Mouse (Mus musculus): ENCODE data around the gene Dot1l. TPM values are rescaled to one million over a fixed set of nuclear protein-coding genes. Genes with fewer than 3 reads are reported as not detected.
A peak's percentile ranks its signal among the peaks of the same experiment; 100 is the strongest.

Gene Dot1l
- total RNA-seq, 2 experiments from 2014 or later: 24.6 TPM

DNA sequence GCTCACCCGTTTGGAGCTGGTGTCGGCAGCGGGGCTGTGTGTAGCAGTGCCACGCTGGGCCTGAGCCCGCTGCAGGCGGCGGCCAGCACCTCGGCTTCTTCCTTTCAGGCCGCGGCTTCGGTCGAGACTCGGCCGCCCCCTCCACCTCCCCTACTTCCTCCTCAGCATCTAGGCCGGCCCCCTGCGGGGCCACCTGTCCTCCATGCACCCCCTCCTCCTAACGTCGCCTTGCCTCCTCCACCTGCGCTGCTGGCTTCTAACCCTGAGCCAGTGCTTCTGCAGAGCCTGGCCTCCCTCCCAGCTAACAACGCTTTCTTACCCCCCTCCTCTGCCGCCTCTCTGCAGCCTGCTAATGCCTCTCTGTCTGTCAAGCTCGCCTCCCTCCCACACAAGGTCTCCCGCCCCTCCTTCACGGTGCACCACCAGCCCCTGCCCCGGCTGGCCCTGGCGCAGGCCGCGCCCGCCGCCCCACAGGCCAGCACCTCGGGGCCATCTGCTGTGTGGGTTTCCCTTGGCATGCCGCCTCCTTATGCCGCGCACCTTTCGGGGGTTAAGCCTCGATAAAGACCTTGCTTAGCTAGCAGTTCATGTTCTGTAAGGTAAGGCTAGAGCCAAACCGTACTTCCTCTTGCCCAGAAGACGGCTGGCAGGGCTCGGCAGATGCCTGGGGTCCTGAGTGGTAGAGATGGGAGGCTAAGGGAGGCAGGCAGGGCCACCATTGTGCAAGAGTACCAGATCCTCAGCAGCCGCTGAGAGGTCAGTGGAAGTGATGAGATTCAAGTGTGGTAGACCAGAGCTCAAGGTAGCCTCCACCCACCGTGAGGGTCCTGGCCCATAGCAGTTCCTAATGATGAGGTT is 37.4 kb downstream of the Dot1l start:
- DNase-seq: no peak

DNA sequence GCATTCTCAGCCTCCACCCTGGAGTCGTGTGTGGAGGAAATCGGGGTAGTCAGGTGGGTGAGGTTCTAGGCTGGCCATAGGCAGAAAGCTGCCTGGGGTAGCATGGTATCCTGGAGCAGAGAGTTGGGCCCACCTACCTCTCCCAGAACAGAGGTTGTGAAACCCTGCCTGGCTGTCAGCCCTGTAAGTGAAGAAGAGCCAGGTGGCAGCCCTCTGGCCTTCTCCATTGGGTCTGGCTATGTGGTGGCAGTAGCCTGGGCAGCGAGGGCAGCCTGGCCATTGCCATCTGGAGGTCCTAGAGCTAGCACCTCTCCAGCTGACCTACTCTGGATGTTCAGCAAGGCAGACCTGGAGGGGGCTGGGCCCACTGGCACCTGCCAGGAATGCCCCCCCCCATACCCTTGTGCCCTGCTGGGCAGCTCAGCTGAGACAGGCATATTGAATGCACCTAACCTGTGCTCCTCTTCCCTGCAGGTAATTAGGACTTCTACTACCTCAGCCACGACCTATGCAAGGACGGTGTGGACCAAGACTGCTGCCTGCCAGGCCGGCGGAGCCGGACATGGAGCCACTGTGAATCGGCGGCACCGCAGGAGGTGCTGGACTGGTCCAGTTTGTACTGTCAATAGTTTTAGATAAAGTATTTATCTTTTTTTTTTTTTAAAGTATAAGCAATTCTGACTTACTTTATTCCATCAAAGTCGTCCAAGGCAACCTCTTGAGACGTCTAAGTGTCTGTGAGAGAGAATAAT is 38.2 kb downstream of the Dot1l start:
- DNase-seq: no peak

DNA sequence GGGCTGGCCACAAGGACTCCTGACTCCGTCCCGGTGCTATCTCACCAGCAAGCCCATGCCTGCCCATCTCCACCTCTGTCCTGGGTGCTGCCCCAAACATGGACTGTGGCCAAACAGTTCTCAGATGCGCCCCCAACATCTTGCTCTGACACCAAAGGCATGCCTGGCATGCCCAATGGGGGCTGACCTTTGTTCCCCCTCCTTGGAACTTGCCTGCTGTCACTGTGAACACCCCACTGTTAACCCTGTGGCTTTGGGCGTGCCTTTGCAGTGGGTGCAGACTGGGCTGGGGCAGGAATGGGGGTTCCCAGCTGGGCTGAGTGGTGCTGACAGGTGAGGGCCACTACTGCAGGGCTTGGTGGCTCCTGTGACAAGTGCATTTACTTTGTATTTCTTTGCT is 38.8 kb downstream of the Dot1l start:
- DNase-seq: no peak

DNA sequence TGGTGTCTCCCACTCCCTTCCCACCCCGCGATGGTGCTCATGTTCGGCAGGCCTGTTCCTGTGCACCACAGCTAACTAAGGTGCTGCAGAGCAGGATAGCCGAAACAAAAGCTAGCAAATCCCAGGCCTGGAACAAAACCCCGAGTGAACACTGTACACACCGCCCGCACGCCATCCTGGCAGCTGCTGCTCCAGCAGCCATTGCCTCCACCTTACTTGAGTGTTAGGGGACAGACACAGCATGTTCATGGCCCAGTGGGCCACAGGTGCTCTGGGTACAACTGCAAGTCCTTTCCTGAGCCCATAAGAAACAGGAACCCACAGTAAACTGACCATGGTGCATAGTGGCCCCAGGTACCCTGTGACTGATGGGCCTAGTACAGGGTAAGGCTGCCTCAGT is 39.7 kb downstream of the Dot1l start:
- no peak for DNase-seq

DNA sequence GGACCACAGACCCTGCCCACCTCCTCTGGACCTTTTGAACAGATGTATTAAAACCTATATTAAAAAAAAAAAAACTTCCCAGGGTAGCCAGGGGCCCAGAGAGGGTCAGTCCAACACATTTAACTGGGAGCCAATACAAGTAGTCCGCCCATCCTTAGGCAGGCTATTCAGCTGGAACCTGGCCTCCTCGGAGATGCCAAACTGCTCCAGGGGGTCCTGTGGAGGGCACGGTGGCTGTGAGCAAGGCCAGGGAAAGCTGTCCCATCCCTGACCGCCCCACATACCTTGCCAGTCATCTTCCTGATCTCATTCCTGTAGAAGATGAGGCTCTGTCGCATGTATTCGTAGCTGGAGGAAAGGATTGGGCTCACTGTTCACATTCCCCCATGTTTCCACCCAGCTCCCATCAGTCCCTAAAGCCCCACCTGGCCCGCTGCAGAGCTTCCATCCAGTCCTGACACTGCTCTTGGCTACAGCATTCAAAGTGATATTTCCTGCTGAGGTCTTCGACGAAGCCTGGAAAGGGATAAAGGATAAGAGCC is 41.4 kb downstream of the Dot1l start:
- DNase-seq: no peak

DNA sequence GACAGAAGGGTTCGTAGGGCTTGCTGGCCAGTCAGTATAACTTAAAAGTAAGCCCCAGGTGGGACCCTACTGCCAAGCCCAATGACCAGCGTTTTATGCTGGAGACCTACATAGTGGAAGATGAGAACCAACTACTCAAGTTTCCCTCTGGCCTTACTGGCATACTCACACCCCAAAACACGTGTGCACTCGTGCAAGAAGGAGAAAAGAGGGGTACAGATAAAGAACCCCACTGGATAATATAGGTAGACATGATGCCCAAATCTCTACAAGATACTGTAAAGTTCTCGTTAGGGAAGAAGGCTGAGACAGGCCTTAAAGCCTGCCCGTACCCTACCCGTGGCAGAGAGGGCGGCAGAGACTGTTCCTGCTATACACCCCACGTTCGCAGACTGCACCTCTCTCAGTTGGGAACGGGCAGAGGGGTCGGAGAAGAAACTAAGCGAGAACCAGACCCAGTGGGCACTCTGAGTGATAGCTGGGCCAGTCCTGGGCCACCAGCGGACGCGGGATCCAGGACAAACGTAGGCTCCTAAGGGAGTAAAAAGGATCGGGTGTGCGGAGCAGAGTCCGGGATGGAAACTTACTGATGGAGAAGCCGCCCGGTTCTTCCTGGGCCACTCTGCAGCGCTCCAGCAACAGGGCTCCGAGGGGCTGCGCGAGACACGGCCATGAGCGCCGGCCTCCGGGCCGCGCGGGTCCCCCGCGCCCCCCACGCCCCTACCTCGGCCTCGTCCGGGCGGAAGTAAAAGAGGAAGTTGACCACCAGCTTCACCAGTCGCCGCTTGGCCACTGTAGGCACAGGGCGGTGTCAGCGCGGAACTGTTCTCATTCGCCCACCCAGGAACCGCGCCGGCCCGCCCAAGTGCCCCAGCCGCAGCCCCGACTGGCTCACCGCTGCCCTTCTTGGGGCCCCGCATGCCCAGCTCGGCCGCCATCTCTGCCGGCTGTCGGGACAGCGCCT is 42.5 kb downstream of the Dot1l start:
- DNase-seq: no peak

DNA sequence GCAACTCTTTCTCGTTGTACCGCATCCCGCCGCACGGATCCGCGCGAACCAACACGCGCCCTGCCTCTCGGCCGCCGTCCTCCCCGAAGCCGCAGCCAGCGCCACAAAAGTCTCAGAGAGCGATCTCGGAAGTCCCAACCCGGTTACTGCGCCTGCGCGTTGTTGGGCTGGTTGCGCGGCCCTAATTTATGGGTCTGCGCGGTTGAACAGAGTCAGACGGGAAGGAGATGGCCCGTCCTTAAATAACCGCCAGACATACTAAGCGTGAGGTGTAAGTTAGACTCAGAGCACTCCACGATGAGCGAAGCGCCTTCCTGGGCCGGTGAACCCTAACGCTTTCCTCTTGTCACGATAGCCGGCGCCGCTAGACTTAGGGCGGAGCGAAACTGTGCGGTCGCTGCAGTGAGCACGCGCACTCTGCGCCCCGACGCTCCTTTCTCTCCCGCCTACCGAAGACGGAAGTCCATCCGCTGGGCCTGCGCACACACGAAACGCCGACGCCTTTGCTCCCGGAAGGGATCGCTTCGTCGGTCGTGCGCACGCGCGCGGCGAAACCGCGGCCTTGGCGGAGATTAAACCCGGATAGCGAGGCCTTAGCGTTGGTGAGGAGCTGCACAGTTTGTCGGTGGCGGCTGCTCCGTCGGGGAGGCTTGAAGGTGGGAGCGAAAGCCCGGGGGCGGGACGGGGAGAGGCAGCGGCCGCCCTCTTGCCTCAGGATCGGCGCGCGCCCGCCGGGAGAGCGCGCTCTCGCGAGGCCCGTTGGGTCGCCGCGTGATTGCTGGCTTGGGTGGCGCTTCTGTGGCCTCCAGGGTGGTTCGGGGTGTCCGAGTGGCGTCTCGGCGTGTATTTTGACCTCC is 43.4 kb downstream of the Dot1l start, which contains the start of the genes Sf3a2 and Plekhj1:
Gene Sf3a2, plus strand, starts transcription at position 49 of the 857 bp plus-strand sequence.
Gene Plekhj1, minus strand, starts transcription at position 477 of the 857 bp plus-strand sequence.
- peak; percentile 94 for DNase-seq

DNA sequence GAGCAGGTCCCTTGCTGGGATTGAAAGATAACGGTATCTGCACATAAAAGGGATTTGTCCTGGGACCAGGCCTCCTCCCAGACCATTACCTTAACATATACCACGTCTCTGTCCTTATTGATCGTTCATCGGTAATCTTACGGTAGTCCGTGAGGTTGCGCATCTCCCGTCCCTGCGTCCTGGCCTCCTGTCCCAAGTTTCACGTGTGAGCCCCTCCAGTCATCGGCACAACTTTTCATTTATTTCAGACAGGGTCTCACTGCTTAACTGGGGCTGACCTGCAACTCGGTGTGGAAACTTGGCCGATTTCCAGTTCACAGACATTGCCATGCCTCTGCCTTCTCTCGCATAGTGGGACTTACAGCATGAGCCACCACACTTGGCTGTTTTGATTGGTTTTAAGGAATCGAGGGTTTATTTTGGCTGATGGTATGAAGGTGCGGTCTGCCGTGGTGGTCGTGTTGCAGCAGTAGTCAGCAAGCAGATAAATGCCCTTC is 44.1 kb downstream of the Dot1l start:
- DNase-seq: no peak

DNA sequence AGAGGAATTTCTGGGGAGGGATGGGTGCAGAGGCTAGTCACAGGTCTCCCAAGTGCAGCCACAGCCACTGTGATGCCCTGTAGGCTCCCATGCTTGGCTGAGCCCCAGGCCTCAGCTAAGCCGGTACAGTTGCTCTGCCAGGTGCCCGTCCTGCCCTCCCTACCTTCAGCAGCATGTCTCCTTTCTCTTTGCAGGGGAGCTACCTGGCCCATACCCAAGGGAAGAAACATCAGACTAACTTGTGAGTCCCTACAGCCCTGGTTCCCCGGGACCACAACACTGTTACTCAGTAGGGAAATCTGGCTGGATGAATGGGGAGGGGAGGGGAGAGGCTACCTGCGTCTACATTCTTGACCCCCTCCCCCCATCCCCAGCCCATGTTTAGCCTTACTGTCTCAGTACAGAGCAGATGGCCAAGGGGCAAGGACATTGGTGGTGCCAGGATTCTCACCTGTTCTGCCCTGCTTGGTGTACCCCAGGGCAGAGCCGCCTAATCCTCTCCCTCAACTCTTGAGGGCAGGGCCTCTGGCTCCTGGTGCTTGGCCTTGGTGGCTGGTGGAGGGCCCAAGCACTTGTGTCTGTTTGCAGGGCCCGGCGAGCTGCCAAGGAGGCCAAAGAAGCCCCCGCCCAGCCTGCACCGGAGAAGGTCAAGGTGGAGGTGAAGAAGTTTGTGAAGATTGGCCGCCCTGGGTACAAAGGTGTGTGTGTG is 47.4 kb downstream of the Dot1l start:
- DNase-seq: no peak

DNA sequence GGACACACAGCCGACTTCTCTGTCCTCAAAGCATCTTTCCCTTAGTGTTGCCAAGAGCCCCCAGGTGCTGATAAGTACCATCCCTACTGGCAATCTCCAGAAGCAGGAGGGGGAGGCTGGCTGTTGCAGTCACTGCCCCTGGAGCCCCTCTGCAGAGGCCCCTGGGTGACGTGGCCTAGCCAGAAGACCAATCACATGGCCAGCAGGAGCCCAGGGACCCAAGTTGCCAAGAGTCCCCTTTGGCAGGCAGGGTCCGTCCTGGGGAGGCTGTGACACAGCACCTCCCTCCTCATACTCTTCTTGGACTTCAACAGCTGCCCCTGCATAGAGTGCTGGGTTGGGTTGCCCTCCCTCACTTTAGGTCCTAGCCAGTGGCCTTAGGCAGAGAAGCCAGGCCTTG is 48.0 kb downstream of the Dot1l start:
- DNase-seq: no peak

DNA sequence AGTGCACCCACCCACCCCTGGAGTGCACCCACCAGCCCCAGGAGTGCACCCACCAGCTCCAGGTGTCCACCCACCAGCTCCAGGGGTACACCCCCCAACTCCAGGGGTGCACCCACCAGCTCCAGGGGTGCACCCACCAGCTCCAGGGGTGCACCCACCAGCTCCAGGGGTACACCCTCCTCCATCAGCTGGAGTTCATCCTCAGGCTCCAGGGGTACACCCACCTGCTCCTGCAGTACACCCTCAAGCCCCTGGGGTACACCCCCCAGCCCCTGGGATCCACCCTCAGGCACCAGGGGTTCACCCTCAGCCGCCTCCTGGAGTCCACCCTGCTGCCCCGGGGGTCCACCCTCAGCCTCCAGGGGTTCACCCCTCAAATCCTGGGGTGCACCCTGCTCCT is 49.3 kb downstream of the Dot1l start:
- no peak for DNase-seq

DNA sequence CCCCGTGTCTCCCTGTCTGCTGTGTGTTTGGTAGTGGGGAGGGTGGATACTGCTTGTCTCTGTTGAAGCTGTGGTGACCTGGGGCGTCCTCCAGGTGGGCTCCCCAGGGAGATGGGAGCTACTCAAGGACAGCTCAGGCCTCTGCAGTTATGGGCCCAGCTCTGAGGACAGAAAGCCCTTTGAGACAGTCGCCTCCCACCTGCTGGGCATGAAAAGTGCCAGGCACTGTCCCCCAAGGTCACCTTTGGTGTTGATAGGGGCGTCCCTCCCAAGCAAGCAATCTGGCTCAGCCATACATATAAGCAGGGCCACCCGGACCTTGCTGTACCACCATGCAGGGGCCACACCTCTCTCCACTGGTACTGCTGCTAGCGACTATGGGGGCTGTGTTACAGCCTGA is 49.9 kb downstream of the Dot1l start, which contains the start of gene Amh:
Gene Amh, plus strand, starts transcription at position 328 of the 400 bp plus-strand sequence.
- no peak for DNase-seq

DNA sequence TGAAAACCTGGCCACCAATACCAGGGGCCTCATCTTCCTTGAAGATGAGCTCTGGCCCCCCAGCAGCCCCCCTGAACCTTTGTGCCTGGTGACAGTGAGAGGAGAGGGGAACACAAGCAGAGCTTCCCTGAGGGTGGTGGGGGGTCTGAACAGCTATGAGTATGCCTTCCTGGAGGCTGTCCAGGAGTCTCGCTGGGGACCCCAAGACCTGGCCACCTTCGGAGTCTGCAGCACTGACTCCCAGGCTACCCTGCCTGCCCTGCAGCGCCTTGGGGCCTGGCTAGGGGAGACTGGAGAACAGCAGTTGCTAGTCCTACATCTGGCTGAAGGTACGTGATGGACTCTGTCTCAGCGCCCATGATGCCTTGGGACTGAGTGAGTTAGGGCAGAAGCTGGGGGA is 50.3 kb downstream of the Dot1l start:
- DNase-seq: no peak

DNA sequence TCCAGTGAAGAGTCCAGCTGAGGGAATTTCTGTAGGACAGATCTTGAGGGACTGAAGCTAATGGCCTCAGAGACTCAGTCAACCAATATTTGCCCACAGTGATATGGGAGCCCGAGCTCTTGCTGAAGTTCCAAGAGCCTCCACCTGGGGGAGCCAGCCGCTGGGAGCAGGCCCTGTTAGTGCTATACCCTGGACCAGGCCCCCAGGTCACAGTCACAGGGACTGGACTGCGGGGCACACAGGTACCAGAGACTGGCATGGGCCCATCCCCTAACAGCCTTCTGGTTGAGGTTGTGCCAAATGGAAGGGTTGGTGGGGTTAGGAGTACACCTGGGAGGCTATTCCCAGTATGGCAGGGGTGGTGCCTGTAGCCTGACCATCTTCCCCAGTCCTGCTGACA is 50.9 kb downstream of the Dot1l start:
- DNase-seq: no peak

DNA sequence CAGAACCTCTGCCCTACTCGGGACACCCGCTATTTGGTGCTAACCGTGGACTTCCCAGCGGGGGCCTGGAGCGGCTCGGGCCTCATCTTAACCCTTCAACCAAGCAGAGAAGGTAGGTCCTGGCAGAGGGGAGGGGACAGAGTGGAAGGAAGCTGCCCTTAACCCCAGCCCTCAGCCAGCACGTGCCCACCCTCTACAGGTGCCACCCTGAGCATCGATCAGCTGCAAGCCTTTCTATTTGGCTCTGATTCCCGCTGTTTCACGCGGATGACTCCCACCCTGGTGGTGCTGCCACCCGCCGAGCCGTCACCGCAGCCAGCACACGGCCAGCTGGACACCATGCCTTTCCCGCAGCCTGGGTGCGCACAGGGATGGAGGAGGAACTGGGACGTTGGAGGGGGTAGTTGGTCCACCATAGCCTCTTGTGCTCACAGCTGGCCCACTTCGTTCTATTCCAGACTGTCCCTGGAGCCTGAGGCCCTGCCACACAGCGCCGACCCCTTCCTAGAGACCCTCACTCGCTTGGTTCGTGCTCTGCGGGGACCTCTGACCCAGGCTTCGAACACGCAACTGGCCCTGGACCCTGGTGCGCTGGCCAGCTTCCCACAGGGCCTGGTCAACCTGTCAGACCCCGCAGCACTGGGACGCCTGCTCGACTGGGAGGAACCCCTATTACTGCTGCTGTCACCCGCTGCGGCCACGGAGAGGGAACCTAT is 51.5 kb downstream of the Dot1l start:
- no peak for DNase-seq

DNA sequence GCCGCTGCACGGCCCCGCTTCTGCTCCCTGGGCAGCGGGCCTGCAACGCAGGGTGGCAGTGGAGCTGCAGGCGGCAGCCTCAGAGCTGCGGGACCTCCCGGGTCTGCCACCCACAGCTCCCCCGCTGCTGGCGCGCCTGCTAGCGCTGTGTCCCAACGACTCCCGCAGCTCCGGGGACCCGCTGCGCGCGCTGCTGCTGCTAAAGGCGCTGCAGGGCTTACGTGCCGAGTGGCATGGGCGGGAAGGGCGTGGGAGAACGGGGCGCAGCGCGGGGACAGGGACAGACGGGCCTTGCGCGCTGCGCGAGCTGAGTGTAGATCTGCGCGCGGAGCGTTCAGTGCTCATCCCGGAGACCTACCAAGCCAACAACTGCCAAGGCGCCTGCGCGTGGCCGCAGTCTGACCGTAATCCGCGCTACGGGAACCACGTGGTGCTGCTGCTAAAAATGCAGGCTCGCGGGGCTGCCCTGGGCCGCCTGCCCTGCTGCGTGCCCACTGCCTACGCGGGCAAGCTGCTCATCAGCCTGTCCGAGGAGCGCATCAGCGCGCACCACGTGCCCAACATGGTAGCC is 52.1 kb downstream of the Dot1l start:
- peak; percentile 81 for DNase-seq

DNA sequence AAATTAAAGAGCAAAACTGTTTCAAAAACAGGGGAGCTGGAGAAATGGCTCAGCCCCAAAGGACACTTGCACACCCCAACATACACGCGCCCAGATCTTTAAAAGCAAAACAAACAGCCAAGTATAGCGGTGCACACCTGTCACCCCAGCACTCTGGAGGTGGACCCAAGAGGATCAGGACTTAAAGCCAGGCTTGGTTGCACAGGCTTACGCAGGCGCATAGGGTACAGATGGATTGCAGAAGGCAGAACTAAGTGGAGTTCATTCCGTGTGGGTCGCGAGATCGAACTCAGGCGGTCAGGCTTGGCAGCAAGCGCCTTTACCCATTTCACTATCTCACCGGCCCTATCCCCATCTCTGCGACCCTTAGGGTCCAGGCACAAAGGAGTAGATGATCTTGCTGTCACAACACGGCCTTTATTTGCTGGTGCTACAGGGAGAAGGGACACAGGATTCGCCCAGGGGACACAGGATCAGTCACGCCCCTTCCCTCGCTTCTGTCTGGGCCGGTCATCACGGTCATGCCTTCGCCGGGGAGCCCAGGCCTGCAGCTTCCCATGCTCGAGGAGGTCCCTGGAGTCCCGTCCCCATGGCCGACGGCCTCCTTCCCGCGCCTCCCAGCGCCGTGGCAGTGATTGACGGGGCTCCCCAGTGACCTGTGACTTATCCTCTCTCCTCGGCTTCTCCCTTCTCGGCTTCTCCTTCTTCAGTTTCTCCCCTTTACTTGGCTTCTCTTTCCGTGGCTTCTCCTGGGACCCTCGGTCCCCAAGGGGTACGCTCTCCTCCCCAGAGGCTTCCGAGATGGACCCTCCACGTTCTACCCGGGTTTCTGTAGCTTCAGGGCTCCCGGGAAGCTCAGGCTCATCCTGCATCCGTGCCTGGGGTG is 53.3 kb downstream of the Dot1l start:
- no peak for DNase-seq
